Mouse (Mus musculus) heart, embryonic 14.5 days (tissue): ENCODE measurements around the gene Ccr8. TPM values are rescaled to one million over a fixed set of nuclear protein-coding genes. Genes with fewer than 3 reads are reported as not detected.

Experiments
- ATAC-seq: fragments of 200-750 bp; cut with Nextera tagmentation; 2 replicates; pipeline ENCODE4 v1.8.0; 2017; ENCODE audit warnings: low read depth, moderate TSS enrichment; ENCODE audit not compliant: insufficient number of reproducible peaks, insufficient read depth, low FRiP score
- H3K27ac ChIP-seq, 2 experiments: fragments of 200-500 bp in 1 of 2; fragments of 300-500 bp in 1 of 2; sonication (generic) in 1 of 2; replicated peaks in 1 of 2; 2 replicates each; pipeline ENCODE4 v1.5.1; 2012 to 2014; ENCODE audit warnings: low read depth in 2 of 2, low read length in 2 of 2, control low read depth in 1 of 2, mild to moderate bottlenecking in 1 of 2, mixed read lengths in 1 of 2; ENCODE audit not compliant: control insufficient read depth in 1 of 2, insufficient read depth in 1 of 2
- H3K27me3 ChIP-seq: fragments of 300-500 bp; sonication (generic); 2 replicates; pipeline ENCODE4 v1.6.1; 2014; ENCODE audit warnings: mild to moderate bottlenecking, low read length, control low read depth; ENCODE audit not compliant: control insufficient read depth, insufficient read depth
- H3K36me3 ChIP-seq: fragments of 300-500 bp; sonication (generic); 2 replicates; pipeline ENCODE4 v1.6.1; 2014; ENCODE audit warnings: mild to moderate bottlenecking, control low read depth, low read length, mixed read lengths; ENCODE audit not compliant: control insufficient read depth, insufficient read depth
- H3K4me1 ChIP-seq, 2 experiments: fragments of 200-500 bp in 1 of 2; fragments of 300-500 bp in 1 of 2; sonication (generic) in 1 of 2; 2 replicates each; pipeline ENCODE4 v1.6.1; 2012 to 2014; ENCODE audit warnings: low read length in 2 of 2, control low read depth in 1 of 2, mixed read lengths in 1 of 2; ENCODE audit not compliant: control insufficient read depth in 2 of 2, insufficient read depth in 2 of 2
- H3K4me2 ChIP-seq: fragments of 300-500 bp; sonication (generic); 2 replicates; pipeline ENCODE4 v1.6.1; 2014; ENCODE audit warnings: mild to moderate bottlenecking, low read length
- H3K4me3 ChIP-seq, 2 experiments: fragments of 200-500 bp in 1 of 2; fragments of 300-500 bp in 1 of 2; sonication (generic) in 1 of 2; 2 replicates each; pipeline ENCODE4 v1.5.1; 2012 to 2014; ENCODE audit warnings: low read length in 2 of 2, mild to moderate bottlenecking in 2 of 2, control low read depth in 1 of 2, low read depth in 1 of 2, moderate library complexity in 1 of 2; ENCODE audit not compliant: control insufficient read depth in 1 of 2, insufficient read depth in 1 of 2
- H3K9ac ChIP-seq: fragments of 300-500 bp; sonication (generic); 2 replicates; pipeline ENCODE4 v1.6.1; 2014; ENCODE audit warnings: mild to moderate bottlenecking, low read length
- H3K9me3 ChIP-seq: fragments of 300-500 bp; sonication (generic); 2 replicates; pipeline ENCODE4 v1.6.1; 2016; ENCODE audit warnings: low read length, control low read depth; ENCODE audit not compliant: control insufficient read depth
- WGBS: fragments of 180-500 bp; shearing (Covaris S2); extraction: QIAGEN DNeasy Blood & Tissue Kit; methylation state at CpG from one replicate; pipeline ENCODE4 v1.1.7; 2014; 5-methylcytosine and 5-hydroxymethylcytosine counted together
- polyA plus RNA-seq: library from polyadenylated mRNA; unstranded; fragments of >200 nt; fragmentation: Nextera tagmentation; extraction: Ambion mirVana; gene quantifications from 2 replicates; pipeline ENCODE4 v1.2.1, GENCODE M21; 2014

Ccr8 gene
- polyA plus RNA-seq, 1 experiment from 2014 or later, result not detected

- WGBS, result 68% methylated on average over 7 of the region's 7 CpGs
- Histone ChIP-seq H3K36me3 (no peaks in the 10 kb centered on the region), H3K4me3 (no peak overlapping the region)
These were observed 12.0 kb upstream of the Ccr8 start for GRCm38 (mm10) chr9:120079901-120080300.

GRCm38 (mm10) chr9:120080546-120081108 is 11.3 kb upstream of the Ccr8 start:
- Histone ChIP-seq H3K36me3 (no peaks in the 10 kb centered on the region), H3K9me3 (no peaks in the 10 kb centered on the region), H3K27ac (no peak overlapping the region), H3K4me3 (no peak overlapping the region), H3K4me1 (no peaks in the 10 kb centered on the region), H3K4me2 (no peak overlapping the region), H3K9ac (no peak overlapping the region), H3K27me3 (no peaks in the 10 kb centered on the region)
- WGBS, result 75% methylated on average over 8 of the region's 8 CpGs
- no peak for ATAC-seq

More at GRCm38 (mm10) chr9:120079901-120080300, 12.0 kb upstream of the Ccr8 start:
- Histone ChIP-seq H3K9me3 (no peaks in the 10 kb centered on the region), H3K27me3 (no peaks in the 10 kb centered on the region), H3K9ac (no peak overlapping the region), H3K27ac (no peak overlapping the region), H3K4me1 (no peaks in the 10 kb centered on the region), H3K4me2 (no peak overlapping the region)
- ATAC-seq, result no peak

- no peak for ATAC-seq
- Histone ChIP-seq H3K27me3 (no peaks in the 10 kb centered on the region), H3K9me3 (no peaks in the 10 kb centered on the region), H3K4me2 (no peak overlapping the region), H3K4me1 (no peaks in the 10 kb centered on the region), H3K36me3 (no peaks in the 10 kb centered on the region), H3K9ac (no peak overlapping the region), H3K4me3 (no peak overlapping the region), H3K27ac (no peak overlapping the region)
- 74% methylated on average over 6 of the region's 6 CpGs for WGBS
These were observed 10.7 kb upstream of the Ccr8 start for GRCm38 (mm10) chr9:120081247-120081646.

GRCm38 (mm10) chr9:120081967-120082366 is 9.9 kb upstream of the Ccr8 start:
- H3K9me3 ChIP-seq, result no peaks in the 10 kb centered on the region

GRCm38 (mm10) chr9:120082691-120083090 is 9.2 kb upstream of the Ccr8 start:
- Histone ChIP-seq H3K27me3 (no peaks in the 10 kb centered on the region), H3K9ac (no peak overlapping the region), H3K4me3 (no peak overlapping the region), H3K27ac (no peak overlapping the region), H3K4me2 (no peak overlapping the region), H3K36me3 (no peaks in the 10 kb centered on the region), H3K9me3 (no peaks in the 10 kb centered on the region), H3K4me1 (no peaks in the 10 kb centered on the region)
- WGBS, result 70% methylated on average over 4 of the region's 4 CpGs
- ATAC-seq, result no peak

More at GRCm38 (mm10) chr9:120081967-120082366, 9.9 kb upstream of the Ccr8 start:
- Histone ChIP-seq H3K9ac (no peak overlapping the region), H3K36me3 (no peaks in the 10 kb centered on the region), H3K27me3 (no peaks in the 10 kb centered on the region), H3K4me2 (no peak overlapping the region), H3K4me3 (no peak overlapping the region), H3K27ac (no peak overlapping the region), H3K4me1 (no peaks in the 10 kb centered on the region)
- ATAC-seq, result no peak
- WGBS, result 74% methylated on average over 5 of the region's 5 CpGs

- no peaks in the 10 kb centered on the region for H3K36me3 ChIP-seq
- no peaks in the 10 kb centered on the region for H3K9me3 ChIP-seq
- no peak overlapping the region for H3K4me2 ChIP-seq
- H3K27ac ChIP-seq, result no peak overlapping the region
- ATAC-seq, result no peak
- H3K4me1 ChIP-seq, result no peaks in the 10 kb centered on the region
- no peaks in the 10 kb centered on the region for H3K27me3 ChIP-seq
- no peak overlapping the region for H3K4me3 ChIP-seq
- H3K9ac ChIP-seq, result no peak overlapping the region
- 78% methylated on average over 18 of the region's 18 CpGs for WGBS
These were observed 8.6 kb upstream of the Ccr8 start for GRCm38 (mm10) chr9:120083158-120083894.

GRCm38 (mm10) chr9:120084406-120084805 is 7.5 kb upstream of the Ccr8 start:
- no peak for ATAC-seq
- WGBS, result 75% methylated on average over 9 of the region's 9 CpGs
- H3K27me3 ChIP-seq, result no peaks in the 10 kb centered on the region
- no peaks in the 10 kb centered on the region for H3K9me3 ChIP-seq
- H3K36me3 ChIP-seq, result no peaks in the 10 kb centered on the region
- H3K9ac ChIP-seq, result no peak overlapping the region
- no peaks in the 10 kb centered on the region for H3K4me1 ChIP-seq
- no peak overlapping the region for H3K4me3 ChIP-seq
- H3K27ac ChIP-seq, result no peak overlapping the region
- H3K4me2 ChIP-seq, result no peak overlapping the region
